Comparison of ENCODE assay signal across 8 mouse cellular contexts in the genomic region with DNA sequence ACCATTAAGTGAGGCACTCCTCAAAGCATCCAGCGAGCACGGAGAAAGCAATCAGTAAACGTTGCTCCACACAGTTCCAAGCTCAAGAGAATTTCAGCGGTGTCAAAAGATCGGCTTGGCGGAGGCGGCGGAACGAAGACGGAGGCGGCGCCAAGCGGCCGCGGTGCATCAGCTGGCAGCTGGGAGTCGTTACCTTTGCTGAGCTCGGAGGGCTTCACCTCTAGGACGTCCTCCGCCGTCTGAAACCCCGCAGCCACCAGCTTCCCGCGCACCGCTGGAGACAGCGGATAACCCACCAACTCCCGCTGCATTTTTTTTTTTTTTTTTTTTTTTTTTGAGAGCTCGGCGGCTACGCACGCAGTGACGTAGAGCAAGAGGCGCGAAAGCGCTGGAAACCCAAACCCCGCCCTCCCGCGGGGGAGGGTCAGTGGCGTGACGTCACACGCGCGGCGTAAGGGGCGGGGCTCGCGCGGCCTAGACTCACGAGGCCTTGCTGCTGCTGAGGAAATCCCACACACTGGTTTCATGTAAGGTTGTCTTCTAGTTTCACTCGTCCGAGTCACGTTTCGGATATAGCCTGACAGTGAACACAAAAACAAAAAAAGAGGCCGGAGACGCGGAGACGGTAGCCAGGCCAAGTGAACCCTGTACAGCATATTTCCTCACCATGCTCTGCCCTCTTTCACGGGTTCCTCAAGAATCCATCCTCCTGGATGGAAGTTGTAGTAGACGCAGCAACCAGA. TPM values are rescaled to one million over a fixed set of nuclear protein-coding genes. Genes with fewer than 3 reads are reported as not detected.
A peak's percentile ranks its signal among the peaks of the same experiment; 100 is the strongest.
DNase-seq lines count a peak whose midpoint lies in the region; ATAC-seq and TF ChIP-seq lines count a peak whose summit lies in the region.

No protein-coding gene starts in this region.

- H3K9ac ChIP-seq in ES-E14 (ENCODE audit: insufficient read depth, low read depth, low read length, poor library complexity, severe bottlenecking), result peak overlapping the region; percentile 93
- peak overlapping the region; percentile 81 for H3K9ac ChIP-seq in forebrain, embryonic 16.5 days (replicated peaks; ENCODE audit: low read depth, low read length)
- peak overlapping the region; percentile 71 for H3K9ac ChIP-seq in lung, embryonic 15.5 days

- H3K4me3 ChIP-seq in ES-E14 (ENCODE audit: insufficient read depth in 1 of 2, low read depth in 1 of 2, low read length in 2 of 2, poor library complexity in 1 of 2, severe bottlenecking in 1 of 2), result peak overlapping the region; percentile 81 to 84
- H3K4me3 ChIP-seq in forebrain, embryonic 16.5 days (replicated peaks; ENCODE audit: low read length), result peak overlapping the region; percentile 69
- peak overlapping the region; percentile 51 for H3K4me3 ChIP-seq in lung, embryonic 15.5 days

- DNase-seq in ES-E14 (ENCODE audit: low read depth, low spot score), result peak; percentile 94
- DNase-seq in cerebellum, adult 11-12 months, result peak; percentile 96
- peak; percentile 98 for DNase-seq in heart, postnatal 4 days
- DNase-seq in layer of hippocampus, adult 8-10 months (ENCODE audit: low spot score in 2 of 2), result peak; percentile 89 to 94
- DNase-seq in ovary, adult 18-20 months (ENCODE audit: low spot score), result peak; percentile 90
- DNase-seq in thymus, postnatal 0 days (ENCODE audit: low spot score), result peak; percentile 98

- H3K27me3 ChIP-seq in forebrain, embryonic 16.5 days (replicated peaks; ENCODE audit: control insufficient read depth, insufficient read depth, low read length), result no peaks in the 10 kb centered on the region
- no peaks in the 10 kb centered on the region for H3K27me3 ChIP-seq in lung, embryonic 15.5 days

- in situ Hi-C loops in ES-E14 (cut with MboI; ENCODE audit: low sequenced_read_pairs in 2 of 2, unreplicated experiment in 2 of 2), result no loop called here

- 2% methylated on average over 58 of the region's 58 CpGs for WGBS in forebrain, embryonic 16.5 days
- WGBS in lung, embryonic 15.5 days, result 1% methylated on average over 58 of the region's 58 CpGs

- H3K9me3 ChIP-seq in ES-E14 (ENCODE audit: control insufficient read depth, insufficient read depth, low read depth, low read length), result no peaks in the 10 kb centered on the region; the same call in 1 of the 2 replicates
- H3K9me3 ChIP-seq in forebrain, embryonic 16.5 days (ENCODE audit: control insufficient read depth, low read length), result no peaks in the 10 kb centered on the region
- H3K9me3 ChIP-seq in lung, embryonic 15.5 days, result no peaks in the 10 kb centered on the region

- H3K4me1 ChIP-seq in ES-E14 (ENCODE audit: control insufficient read depth in 2 of 2, insufficient read depth in 2 of 2, low read length in 2 of 2, poor library complexity in 1 of 2), result no peaks in the 10 kb centered on the region
- H3K4me1 ChIP-seq in forebrain, embryonic 16.5 days (replicated peaks; ENCODE audit: control insufficient read depth, insufficient read depth, low read length), result peaks cover 5% of the 10 kb centered on the region; the same call in 1 of the 2 replicates
- H3K4me1 ChIP-seq in lung, embryonic 15.5 days, result peaks cover 5% of the 10 kb centered on the region; the same call in 1 of the 2 replicates

- H3K36me3 ChIP-seq in ES-E14 (ENCODE audit: control insufficient read depth, insufficient read depth, low read length, poor library complexity, severe bottlenecking), result no peaks in the 10 kb centered on the region
- H3K36me3 ChIP-seq in forebrain, embryonic 16.5 days (ENCODE audit: control insufficient read depth, insufficient read depth), result no peaks in the 10 kb centered on the region
- no peaks in the 10 kb centered on the region for H3K36me3 ChIP-seq in lung, embryonic 15.5 days

- peak overlapping the region; percentile 89 for H3K27ac ChIP-seq in ES-E14 (ENCODE audit: insufficient read depth, low read depth, low read length, poor library complexity, severe bottlenecking)
- peak overlapping the region; percentile 90 for H3K27ac ChIP-seq in forebrain, embryonic 16.5 days (ENCODE audit: low read length)
- peak overlapping the region; percentile 95 for H3K27ac ChIP-seq in lung, embryonic 15.5 days

- H3K4me2 ChIP-seq in forebrain, embryonic 16.5 days (ENCODE audit: low read length), result peak overlapping the region; percentile 68
- peak overlapping the region; percentile 71 for H3K4me2 ChIP-seq in lung, embryonic 15.5 days

- ATAC-seq in forebrain, embryonic 16.5 days, result peak; percentile 94
- ATAC-seq in lung, embryonic 15.5 days (ENCODE audit: borderline replicate concordance, extremely low read depth, low FRiP score, low TSS enrichment), result peak; percentile 94

TF ChIP-seq in ES-E14, 5 proteins besides CTCF, POLR2A, EP300 and RAD21:
- TF ChIP-seq HCFC1 (IDR thresholded peaks at IDR 0.05; ENCODE audit: borderline replicate concordance, insufficient read depth, low read length), result peak; percentile 62; the same call in 1 of the 2 replicates
- TF ChIP-seq ZC3H11A (IDR thresholded peaks at IDR 0.05; ENCODE audit: borderline replicate concordance, low read depth, low read length), result no peak
- no peak; the same call in 1 of the 2 replicates for TF ChIP-seq MAFK (IDR thresholded peaks at IDR 0.05; ENCODE audit: insufficient read depth, low read depth, low read length)
- TF ChIP-seq ZNF384 (IDR thresholded peaks at IDR 0.05; ENCODE audit: low read depth, low read length), result peak; percentile 100
- TF ChIP-seq CHD2 (IDR thresholded peaks at IDR 0.05; ENCODE audit: low read depth, low read length), result 0 out of 2 replicates have a peak, but pooled peaks have one; percentile 26

RNA-seq across cellular contexts. Expression of a gene that starts 0.5 kb away (rescaled TPM):
- total RNA-seq in ES-E14 (2012; rRNA removed), result 6.7 and 9.9 TPM in 2 replicates
- 7.4 and 7.7 TPM in 2 replicates for polyA plus RNA-seq in forebrain, embryonic 16.5 days (2015; fragmentation: Nextera tagmentation; extraction: Ambion mirVana)
- 10 to 100 TPM; 10.5 to 11.1 TPM for total RNA-seq in heart, postnatal 4 days (2021)
- 1 to 10 TPM; 3.0 to 6.7 (median 3.6) TPM for total RNA-seq in layer of hippocampus, adult 8-10 months (2022)
- polyA plus RNA-seq in lung, embryonic 15.5 days (2015; fragmentation: Nextera tagmentation; extraction: Ambion mirVana), result 9.0 and 11.3 TPM in 2 replicates
- polyA plus RNA-seq in thymus, postnatal 0 days (2015; fragmentation: Nextera tagmentation; extraction: Ambion mirVana), result 6.8 and 6.9 TPM in 2 replicates

RNA-seq across cellular contexts. Expression of a gene that starts 0.6 kb away (rescaled TPM):
- total RNA-seq in ES-E14 (2012; rRNA removed), result 10.4 and 11.4 TPM in 2 replicates
- polyA plus RNA-seq in forebrain, embryonic 16.5 days (2015; fragmentation: Nextera tagmentation; extraction: Ambion mirVana), result 0.63 TPM in 1 of 2 replicates, not detected in the other
- total RNA-seq in heart, postnatal 4 days (2021), result not detected
- total RNA-seq in layer of hippocampus, adult 8-10 months (2022), result 1 to 10 TPM in 1 of 4 experiments, under 1 TPM in 3; 0.08 to 1.2 (median 0.53) TPM
- 0.46 and 0.54 TPM in 2 replicates for polyA plus RNA-seq in lung, embryonic 15.5 days (2015; fragmentation: Nextera tagmentation; extraction: Ambion mirVana)
- 0.53 and 0.62 TPM in 2 replicates for polyA plus RNA-seq in thymus, postnatal 0 days (2015; fragmentation: Nextera tagmentation; extraction: Ambion mirVana)

RNA-seq across cellular contexts. Expression of a gene that starts 45.5 kb away (rescaled TPM):
- 0.54 and 0.63 TPM in 2 replicates for total RNA-seq in ES-E14 (2012; rRNA removed)
- polyA plus RNA-seq in forebrain, embryonic 16.5 days (2015; fragmentation: Nextera tagmentation; extraction: Ambion mirVana), result 23.1 and 26.5 TPM in 2 replicates
- total RNA-seq in heart, postnatal 4 days (2021), result 10 to 100 TPM; 18.1 to 18.7 TPM
- total RNA-seq in layer of hippocampus, adult 8-10 months (2022), result 100 to 1,000 TPM; 211 to 248 (median 227) TPM
- polyA plus RNA-seq in lung, embryonic 15.5 days (2015; fragmentation: Nextera tagmentation; extraction: Ambion mirVana), result 1.1 and 1.7 TPM in 2 replicates
- 2.1 and 2.4 TPM in 2 replicates for polyA plus RNA-seq in thymus, postnatal 0 days (2015; fragmentation: Nextera tagmentation; extraction: Ambion mirVana)

Comparison
In these comparisons a context has a peak if more than half of its experiments do, and no peak if none do; other contexts are left out.
1. Peak in every context shown above with its lines: DNase-seq, ATAC-seq, H3K4me3 ChIP-seq and H3K27ac ChIP-seq.
2. RNA of a gene that starts 45.5 kb away (total RNA-seq): 211 to 248 TPM in layer of hippocampus, adult 8-10 months and 18.1 to 18.7 TPM in heart, postnatal 4 days; 0.54 to 0.63 TPM in ES-E14; every median in the first group is over 10 times any median in the second.